ENCODE assay signal across 8 mouse cellular contexts in genomic region chr1:182954287-182955046, GRCm38 (mm10). TPM values are rescaled to one million over a fixed set of nuclear protein-coding genes. Genes with fewer than 3 reads are reported as not detected.
DNase-seq lines count a peak whose midpoint lies in the region; ATAC-seq and TF ChIP-seq lines count a peak whose summit lies in the region.

TSS of gene Tlr5 (plus strand) at chr1:182954788.

- no peak for TF ChIP-seq CTCF in spleen, adult 2 months (IDR thresholded peaks at IDR 0.05; ENCODE audit: extremely low read depth, insufficient read depth, insufficient read length, insufficient replicate concordance)

- H3K4me2 ChIP-seq in forebrain, embryonic 15.5 days (replicated peaks): peak within 1 kb of the TSS; percentile 56
- H3K4me2 ChIP-seq in limb, embryonic 12.5 days: peak within 1 kb of the TSS; percentile 80
- H3K4me2 ChIP-seq in midbrain, embryonic 11.5 days: peak within 1 kb of the TSS; percentile 63

- H3K4me1 ChIP-seq in spleen, adult 2 months (ENCODE audit: control insufficient read depth, insufficient read depth, insufficient read length): peaks cover 5% of the 10 kb centered on the region; the same call in 1 of the 2 replicates
- peaks cover 28% of the 10 kb centered on the region for H3K4me1 ChIP-seq in forebrain, embryonic 15.5 days
- H3K4me1 ChIP-seq in limb, embryonic 12.5 days (replicated peaks): peaks cover 36% of the 10 kb centered on the region
- H3K4me1 ChIP-seq in midbrain, embryonic 11.5 days (ENCODE audit: control insufficient read depth, insufficient read depth, low read length): peaks cover 15% of the 10 kb centered on the region

- TF ChIP-seq POLR2A in spleen, adult 2 months (IDR thresholded peaks at IDR 0.05; ENCODE audit: low read depth, low read length): no peak

- no peak within 1 kb of the TSS for H3K27ac ChIP-seq in spleen, adult 2 months (ENCODE audit: insufficient read depth, low read length)
- no peak within 1 kb of the TSS for H3K27ac ChIP-seq in forebrain, embryonic 15.5 days (replicated peaks)
- H3K27ac ChIP-seq in limb, embryonic 12.5 days: peak within 1 kb of the TSS; percentile 45; the same call in 1 of the 2 replicates
- no peak within 1 kb of the TSS for H3K27ac ChIP-seq in midbrain, embryonic 11.5 days (ENCODE audit: low read depth, low read length)

- peak within 1 kb of the TSS; percentile 36 for H3K9ac ChIP-seq in forebrain, embryonic 15.5 days (replicated peaks)
- peak within 1 kb of the TSS; percentile 57 for H3K9ac ChIP-seq in limb, embryonic 12.5 days (replicated peaks)
- H3K9ac ChIP-seq in midbrain, embryonic 11.5 days (ENCODE audit: low read length): peak within 1 kb of the TSS; percentile 66

- WGBS in spleen, adult 2 months: 22% methylated on average over 21 of the region's 21 CpGs
- WGBS in forebrain, embryonic 15.5 days: 21% methylated on average over 21 of the region's 21 CpGs
- WGBS in limb, embryonic 12.5 days: 21% methylated on average over 21 of the region's 21 CpGs
- WGBS in midbrain, embryonic 11.5 days: 20% methylated on average over 21 of the region's 21 CpGs

- H3K4me3 ChIP-seq in spleen, adult 2 months (ENCODE audit: extremely low read depth, insufficient read depth, insufficient read length): peak within 1 kb of the TSS; percentile 50
- H3K4me3 ChIP-seq in forebrain, embryonic 15.5 days: peak within 1 kb of the TSS; percentile 33
- peak within 1 kb of the TSS; percentile 49 for H3K4me3 ChIP-seq in limb, embryonic 12.5 days (replicated peaks)
- peak within 1 kb of the TSS; percentile 29; the same call in 1 of the 2 replicates for H3K4me3 ChIP-seq in midbrain, embryonic 11.5 days (ENCODE audit: low read depth, low read length)

- no peaks in the 10 kb centered on the region for H3K27me3 ChIP-seq in spleen, adult 2 months (ENCODE audit: control insufficient read depth, insufficient read depth, low read length)
- no peaks in the 10 kb centered on the region; the same call in 1 of the 2 replicates for H3K27me3 ChIP-seq in forebrain, embryonic 15.5 days
- H3K27me3 ChIP-seq in limb, embryonic 12.5 days: peaks cover 12% of the 10 kb centered on the region
- peaks cover 2% of the 10 kb centered on the region; the same call in 1 of the 2 replicates for H3K27me3 ChIP-seq in midbrain, embryonic 11.5 days (ENCODE audit: control insufficient read depth, insufficient read depth, low read length)

- no peak for DNase-seq in spleen, adult 2 months (ENCODE audit: low read depth in 1 of 2, low spot score in 2 of 2)
- no peak for DNase-seq in spleen, postnatal 14 days (ENCODE audit: low spot score in 2 of 2)
- peak; percentile 94 for DNase-seq in midbrain, embryonic 11.5 days (ENCODE audit: low spot score, missing footprints)
- DNase-seq in thymus, postnatal 4 days: peak; percentile 29
- DNase-seq in frontal cortex, postnatal 10 days (ENCODE audit: low spot score in 2 of 2): no peak

- H3K9me3 ChIP-seq in forebrain, embryonic 15.5 days: no peaks in the 10 kb centered on the region
- H3K9me3 ChIP-seq in limb, embryonic 12.5 days: no peaks in the 10 kb centered on the region
- no peaks in the 10 kb centered on the region for H3K9me3 ChIP-seq in midbrain, embryonic 11.5 days (ENCODE audit: control insufficient read depth, low read length)

- peak; percentile 27 for ATAC-seq in forebrain, embryonic 15.5 days (replicated peaks)
- ATAC-seq in hematopoietic stem cell, adult 5-6 weeks (replicated peaks in 1 of 2; ENCODE audit: insufficient read depth in 1 of 2, low FRiP score in 2 of 2, low TSS enrichment in 1 of 2, low read depth in 1 of 2, poor library complexity in 2 of 2, severe bottlenecking in 2 of 2): peak; percentile 7 to 22; a peak in 1 of 4 replicates
- ATAC-seq in limb, embryonic 12.5 days (ENCODE audit: insufficient number of reproducible peaks, insufficient read depth, low FRiP score, low TSS enrichment, low read depth): peak; percentile 52; the same call in 1 of the 2 replicates
- ATAC-seq in midbrain, embryonic 11.5 days (ENCODE audit: low FRiP score): peak; percentile 48

- no peaks in the 10 kb centered on the region for H3K36me3 ChIP-seq in spleen, adult 2 months (ENCODE audit: control insufficient read depth, insufficient read depth, low read length)
- H3K36me3 ChIP-seq in forebrain, embryonic 15.5 days: no peaks in the 10 kb centered on the region
- H3K36me3 ChIP-seq in limb, embryonic 12.5 days: no peaks in the 10 kb centered on the region
- H3K36me3 ChIP-seq in midbrain, embryonic 11.5 days (ENCODE audit: control insufficient read depth, insufficient read depth, low read length): no peaks in the 10 kb centered on the region

RNA-seq across cellular contexts. Expression of gene Tlr5, which starts in this region (rescaled TPM):
- polyA plus RNA-seq in spleen, adult 2 months (2012; rRNA removed): 1.1 and 1.6 TPM in 2 replicates
- polyA plus RNA-seq in forebrain, embryonic 15.5 days (2015; fragmentation: Nextera tagmentation; extraction: Ambion mirVana): 0.05 and 0.14 TPM in 2 replicates
- 1.3 TPM in 1 of 2 replicates, not detected in the other for total RNA-seq in hematopoietic stem cell, adult 5-6 weeks (2017)
- polyA plus RNA-seq in limb, embryonic 12.5 days (2016; fragmentation: Nextera tagmentation; extraction: Ambion mirVana): 0.50 and 0.81 TPM in 2 replicates
- 0.57 and 0.79 TPM in 2 replicates for polyA plus RNA-seq in midbrain, embryonic 11.5 days (2014; fragmentation: Nextera tagmentation; extraction: Ambion mirVana)

Comparison
In these comparisons a context has a peak if more than half of its experiments do, and no peak if none do; other contexts are left out.
1. Peak in ATAC-seq, H3K4me3 ChIP-seq, H3K9ac ChIP-seq and H3K4me2 ChIP-seq in forebrain, embryonic 15.5 days; RNA of the gene not detected or under 1 TPM.
2. Peak in ATAC-seq, H3K4me3 ChIP-seq, H3K27ac ChIP-seq, H3K9ac ChIP-seq and H3K4me2 ChIP-seq in limb, embryonic 12.5 days; RNA of the gene not detected or under 1 TPM.
3. Peak in DNase-seq, ATAC-seq, H3K4me3 ChIP-seq, H3K9ac ChIP-seq and H3K4me2 ChIP-seq in midbrain, embryonic 11.5 days; RNA of the gene not detected or under 1 TPM.